In the genomic region with DNA sequence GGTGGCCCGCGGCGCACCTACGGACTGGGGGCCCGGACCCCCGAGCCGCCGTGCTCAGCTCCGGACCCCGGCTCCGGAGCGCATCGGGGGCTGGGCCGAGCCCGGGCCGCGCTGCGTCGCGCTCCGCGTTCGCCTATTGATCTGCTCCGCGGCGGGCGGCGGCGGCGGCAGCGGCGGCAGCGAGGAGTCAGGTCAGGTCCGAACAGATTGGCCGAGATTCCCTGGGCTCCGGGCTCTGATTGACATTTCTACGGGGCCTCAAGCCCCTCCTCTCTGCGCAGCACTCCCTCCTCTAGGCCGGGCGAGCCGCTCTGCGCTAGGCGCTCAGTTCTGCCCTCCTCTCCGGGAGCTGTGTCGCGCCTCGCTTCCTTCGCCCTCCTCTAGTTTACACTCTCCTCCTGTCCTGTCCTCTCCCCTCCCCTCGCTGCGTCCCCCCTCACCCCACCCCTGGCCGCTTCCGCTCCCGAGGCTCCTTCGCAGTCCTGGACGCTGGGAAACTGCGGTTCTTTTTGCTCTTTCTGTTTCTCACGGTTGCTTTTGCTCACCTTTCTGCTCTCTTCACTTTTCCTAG, we compare ENCODE assay signal across 8 mouse cellular contexts. TPM values are rescaled to one million over a fixed set of nuclear protein-coding genes. Genes with fewer than 3 reads are reported as not detected.
DNase-seq lines count a peak whose midpoint lies in the region; ATAC-seq and TF ChIP-seq lines count a peak whose summit lies in the region.

No protein-coding gene starts in this region.

- peak overlapping the region; percentile 17 for H3K4me3 ChIP-seq in thymus, adult 2 months (ENCODE audit: control insufficient read depth, insufficient read depth, low read length)
- peak overlapping the region; percentile 72 for H3K4me3 ChIP-seq in embryonic facial prominence, embryonic 11.5 days (ENCODE audit: low read depth, low read length)
- peak overlapping the region; percentile 84 for H3K4me3 ChIP-seq in heart, embryonic 13.5 days
- H3K4me3 ChIP-seq in kidney, postnatal 0 days (replicated peaks; ENCODE audit: low read depth, low read length): peak overlapping the region; percentile 74
- H3K4me3 ChIP-seq in testis, adult 2 months (ENCODE audit: control insufficient read depth, low read depth, low read length): peak overlapping the region; percentile 59

- TF ChIP-seq POLR2A in thymus, adult 2 months (IDR thresholded peaks at IDR 0.05; ENCODE audit: control insufficient read depth, extremely low read depth, insufficient read depth, low read length, poor library complexity): no peak
- TF ChIP-seq POLR2A in testis, adult 2 months (IDR thresholded peaks at IDR 0.05; ENCODE audit: control insufficient read depth, low read depth, low read length): no peak

- H3K4me2 ChIP-seq in embryonic facial prominence, embryonic 11.5 days (ENCODE audit: low read depth, low read length): peak overlapping the region; percentile 90
- H3K4me2 ChIP-seq in heart, embryonic 13.5 days: peak overlapping the region; percentile 90
- peak overlapping the region; percentile 86 for H3K4me2 ChIP-seq in kidney, postnatal 0 days (ENCODE audit: low read length)

- DNase-seq in thymus, adult 2 months: no peak
- no peak for DNase-seq in thymus, postnatal 25 days
- peak; percentile 87 for DNase-seq in embryonic facial prominence, embryonic 11.5 days (ENCODE audit: low spot score)
- DNase-seq in kidney, postnatal 0 days (ENCODE audit: low spot score): peak; percentile 83
- peak; percentile 81 for DNase-seq in lung, postnatal 36 days
- DNase-seq in layer of hippocampus, adult 18-20 months (ENCODE audit: low spot score in 2 of 2): no peak

- peaks cover 34% of the 10 kb centered on the region; the same call in 1 of the 2 replicates for H3K27me3 ChIP-seq in thymus, adult 2 months (ENCODE audit: control insufficient read depth, insufficient read depth, low read length)
- peaks cover 45% of the 10 kb centered on the region for H3K27me3 ChIP-seq in embryonic facial prominence, embryonic 11.5 days (ENCODE audit: control insufficient read depth, insufficient read depth, low read length)
- H3K27me3 ChIP-seq in heart, embryonic 13.5 days (replicated peaks): peaks cover 96% of the 10 kb centered on the region
- peaks cover 67% of the 10 kb centered on the region for H3K27me3 ChIP-seq in kidney, postnatal 0 days (ENCODE audit: insufficient read depth, low read length)
- peaks cover 12% of the 10 kb centered on the region for H3K27me3 ChIP-seq in testis, adult 2 months (ENCODE audit: control insufficient read depth, insufficient read depth, low read length)

- TF ChIP-seq CTCF in thymus, adult 2 months (IDR thresholded peaks at IDR 0.05; ENCODE audit: borderline replicate concordance, control insufficient read depth, extremely low read depth, insufficient read depth, low read length, poor library complexity): no peak
- TF ChIP-seq CTCF in kidney, postnatal 0 days (IDR thresholded peaks at IDR 0.05; ENCODE audit: low read depth): no peak
- TF ChIP-seq CTCF in testis, adult 2 months (IDR thresholded peaks at IDR 0.05; ENCODE audit: control insufficient read depth, insufficient read depth, insufficient replicate concordance, low read depth, low read length): no peak

- no peaks in the 10 kb centered on the region for H3K36me3 ChIP-seq in thymus, adult 2 months (ENCODE audit: control insufficient read depth, insufficient read depth, low read length)
- no peaks in the 10 kb centered on the region; the same call in 1 of the 2 replicates for H3K36me3 ChIP-seq in embryonic facial prominence, embryonic 11.5 days (replicated peaks; ENCODE audit: control insufficient read depth, insufficient read depth, low read depth, low read length)
- no peaks in the 10 kb centered on the region for H3K36me3 ChIP-seq in heart, embryonic 13.5 days
- H3K36me3 ChIP-seq in kidney, postnatal 0 days (ENCODE audit: insufficient read depth, low read length): no peaks in the 10 kb centered on the region
- H3K36me3 ChIP-seq in testis, adult 2 months (ENCODE audit: control insufficient read depth, insufficient read depth, low read length): no peaks in the 10 kb centered on the region

- ATAC-seq in embryonic facial prominence, embryonic 11.5 days (replicated peaks; ENCODE audit: insufficient number of reproducible peaks, low FRiP score, low TSS enrichment, low read depth): peak; percentile 85
- peak; percentile 71 for ATAC-seq in heart, embryonic 13.5 days (ENCODE audit: extremely low read depth, insufficient number of reproducible peaks, low FRiP score, low TSS enrichment)
- ATAC-seq in kidney, postnatal 0 days (replicated peaks; ENCODE audit: low FRiP score, low read depth): peak; percentile 84

- H3K27ac ChIP-seq in thymus, adult 2 months (ENCODE audit: control insufficient read depth, insufficient read depth, low read length): no peak overlapping the region
- peak overlapping the region; percentile 96 for H3K27ac ChIP-seq in embryonic facial prominence, embryonic 11.5 days (replicated peaks; ENCODE audit: low read depth, low read length)
- H3K27ac ChIP-seq in heart, embryonic 13.5 days (replicated peaks): peak overlapping the region; percentile 97
- peak overlapping the region; percentile 91 for H3K27ac ChIP-seq in kidney, postnatal 0 days
- no peak overlapping the region for H3K27ac ChIP-seq in testis, adult 2 months (ENCODE audit: control insufficient read depth, insufficient read depth, low read depth, low read length)

- H3K9me3 ChIP-seq in embryonic facial prominence, embryonic 11.5 days (replicated peaks; ENCODE audit: control insufficient read depth, low read length): no peaks in the 10 kb centered on the region
- H3K9me3 ChIP-seq in heart, embryonic 13.5 days: no peaks in the 10 kb centered on the region
- H3K9me3 ChIP-seq in kidney, postnatal 0 days (replicated peaks; ENCODE audit: low read length): no peaks in the 10 kb centered on the region

- 1% methylated on average over 56 of the region's 57 CpGs for WGBS in thymus, adult 2 months
- WGBS in embryonic facial prominence, embryonic 11.5 days: under 1% methylated on average over 52 of the region's 57 CpGs
- WGBS in heart, embryonic 13.5 days: under 1% methylated on average over 57 of the region's 57 CpGs
- under 1% methylated on average over 55 of the region's 57 CpGs for WGBS in kidney, postnatal 0 days

- peak overlapping the region; percentile 91 for H3K9ac ChIP-seq in embryonic facial prominence, embryonic 11.5 days (replicated peaks; ENCODE audit: low read length)
- peak overlapping the region; percentile 94 for H3K9ac ChIP-seq in heart, embryonic 13.5 days
- peak overlapping the region; percentile 73 for H3K9ac ChIP-seq in kidney, postnatal 0 days (ENCODE audit: low read depth, low read length)

- H3K4me1 ChIP-seq in thymus, adult 2 months (replicated peaks; ENCODE audit: control insufficient read depth, insufficient read depth, low read length): peaks cover 7% of the 10 kb centered on the region
- H3K4me1 ChIP-seq in embryonic facial prominence, embryonic 11.5 days (ENCODE audit: control insufficient read depth, insufficient read depth, low read length): peaks cover 11% of the 10 kb centered on the region
- H3K4me1 ChIP-seq in heart, embryonic 13.5 days: peaks cover 63% of the 10 kb centered on the region
- H3K4me1 ChIP-seq in kidney, postnatal 0 days (replicated peaks; ENCODE audit: insufficient read depth, low read length): peaks cover 31% of the 10 kb centered on the region
- peaks cover 33% of the 10 kb centered on the region for H3K4me1 ChIP-seq in testis, adult 2 months (ENCODE audit: control insufficient read depth, insufficient read depth, low read length)

RNA-seq across cellular contexts. Expression of a gene that starts 0.5 kb away (rescaled TPM):
- polyA plus RNA-seq in thymus, adult 2 months (2012; rRNA removed): 1.7 and 2.9 TPM in 2 replicates
- 19.8 and 20.4 TPM in 2 replicates for polyA plus RNA-seq in embryonic facial prominence, embryonic 11.5 days (2014; fragmentation: Nextera tagmentation; extraction: Ambion mirVana)
- polyA plus RNA-seq in heart, embryonic 13.5 days (2015; fragmentation: Nextera tagmentation; extraction: Ambion mirVana): 12.8 and 14.6 TPM in 2 replicates
- 22.2 and 25.2 TPM in 2 replicates for polyA plus RNA-seq in kidney, postnatal 0 days (2015; fragmentation: Nextera tagmentation; extraction: Ambion mirVana)
- polyA plus RNA-seq in testis, adult 2 months (2012; rRNA removed): 0.08 and 0.10 TPM in 2 replicates
- under 1 TPM; 0.36 to 0.42 TPM for total RNA-seq in layer of hippocampus, adult 18-20 months (2021)

Comparison
In these comparisons a context has a peak if more than half of its experiments do, and no peak if none do; other contexts are left out.
1. DNase-seq: peak in embryonic facial prominence, embryonic 11.5 days (single experiment), kidney, postnatal 0 days (single experiment) and lung, postnatal 36 days (single experiment); none in thymus, adult 2 months (single experiment), thymus, postnatal 25 days (single experiment) and layer of hippocampus, adult 18-20 months (0 of 2).
2. H3K27ac ChIP-seq: peak in embryonic facial prominence, embryonic 11.5 days (single experiment), heart, embryonic 13.5 days (single experiment) and kidney, postnatal 0 days (single experiment); none in thymus, adult 2 months (single experiment) and testis, adult 2 months (single experiment).
3. H3K4me3 ChIP-seq: peak in every context shown above with its lines; median percentile 84 in heart, embryonic 13.5 days; 74 in kidney, postnatal 0 days; 72 in embryonic facial prominence, embryonic 11.5 days; 59 in testis, adult 2 months; 17 in thymus, adult 2 months.
4. Peak in every context shown above with its lines, with median percentiles within 50 percentile points of each other: ATAC-seq, H3K4me2 ChIP-seq and H3K9ac ChIP-seq.